Comparison of ENCODE assay signal across 18 mouse cellular contexts in the genomic region with DNA sequence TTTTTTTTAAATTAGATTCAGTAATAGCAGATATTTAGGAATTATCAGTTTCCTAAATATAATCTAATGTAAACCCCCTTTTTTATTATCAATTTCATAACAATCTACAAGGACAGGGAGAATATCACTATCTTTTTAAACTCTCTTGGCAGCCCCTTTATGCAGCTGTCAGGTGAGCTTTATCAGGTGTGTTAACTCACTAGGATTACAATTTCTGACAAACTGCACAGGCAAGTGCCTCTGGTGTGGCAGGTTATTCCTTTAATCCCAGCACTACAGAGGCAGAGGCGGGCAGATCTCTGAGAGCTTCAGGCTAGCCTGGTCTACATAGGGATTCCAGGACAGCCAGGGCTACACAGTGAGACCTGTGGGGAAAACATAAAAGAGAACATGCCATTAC.
"Had no signal": no experiment of that assay in that cellular context is flagged by ENCODE, and none has a peak within 500 bp of the region (broad histone marks: within the 10 kb centered on the region; RNA-seq: fewer than 3 reads in every experiment).

No protein-coding gene starts in this region.

- H3K27ac ChIP-seq: midbrain, embryonic 10.5 days; midbrain, embryonic 12.5 days; neural tube, embryonic 13.5 days; neural tube, embryonic 15.5 days had no signal

- H3K36me3 ChIP-seq: lung, embryonic 15.5 days; midbrain, embryonic 10.5 days; midbrain, embryonic 12.5 days; neural tube, embryonic 13.5 days; neural tube, embryonic 15.5 days had no signal

- H3K4me2 ChIP-seq: lung, embryonic 15.5 days; midbrain, embryonic 12.5 days; neural tube, embryonic 13.5 days; neural tube, embryonic 15.5 days had no signal

- ATAC-seq: lung, postnatal 0 days; midbrain, embryonic 16.5 days had no signal

- H3K9ac ChIP-seq: lung, embryonic 15.5 days; midbrain, embryonic 12.5 days; neural tube, embryonic 13.5 days; neural tube, embryonic 15.5 days had no signal

- H3K4me3 ChIP-seq: lung, embryonic 15.5 days; midbrain, embryonic 10.5 days; midbrain, embryonic 12.5 days; myocyte; neural tube, embryonic 13.5 days; neural tube, embryonic 15.5 days had no signal

- H3K4me1 ChIP-seq: midbrain, embryonic 12.5 days had no signal

- DNase-seq: lung, adult 2 months; lung, postnatal 4 days; midbrain, embryonic 14.5 days; retina, postnatal 1 day; right cerebral cortex, adult 18-20 months; right cerebral cortex, postnatal 25 days; right cerebral cortex, postnatal 4 days; thymus, adult 18-20 months; thymus, postnatal 14 days; thymus, postnatal 36 days had no signal

- H3K27me3 ChIP-seq: lung, embryonic 15.5 days; midbrain, embryonic 12.5 days; neural tube, embryonic 13.5 days; neural tube, embryonic 15.5 days had no signal

- H3K9me3 ChIP-seq: lung, embryonic 15.5 days; midbrain, embryonic 10.5 days; midbrain, embryonic 12.5 days; neural tube, embryonic 13.5 days; neural tube, embryonic 15.5 days had no signal
